Mouse (Mus musculus) midbrain, embryonic 14.5 days (tissue): ENCODE data around the gene Cebpa. TPM values are rescaled to one million over a fixed set of nuclear protein-coding genes. Genes with fewer than 3 reads are reported as not detected.

Experiments
- ATAC-seq: fragments of 200-750 bp; cut with Nextera tagmentation; 2 replicates; pipeline ENCODE4 v1.8.0; 2017; ENCODE audit warnings: moderate number of reproducible peaks, moderate library complexity; ENCODE audit not compliant: low FRiP score, low TSS enrichment
- DNase-seq: peaks from one replicate; pipeline ENCODE4 v3.0.0-alpha.2; 2015
- H3K27ac ChIP-seq: fragments of 300-500 bp; sonication (generic); replicated peaks from 2 replicates; pipeline ENCODE4 v1.5.1; 2014; ENCODE audit warnings: mild to moderate bottlenecking, low read depth, low read length, moderate library complexity
- H3K27me3 ChIP-seq: fragments of 300-500 bp; sonication (generic); 2 replicates; pipeline ENCODE4 v1.6.1; 2014; ENCODE audit warnings: low read length, control low read depth, mixed read lengths; ENCODE audit not compliant: control insufficient read depth, insufficient read depth
- H3K36me3 ChIP-seq: fragments of 300-500 bp; sonication (generic); 2 replicates; pipeline ENCODE4 v1.6.1; 2014; ENCODE audit warnings: low read length, control low read depth; ENCODE audit not compliant: control insufficient read depth, insufficient read depth
- H3K4me1 ChIP-seq: fragments of 300-500 bp; sonication (generic); 2 replicates; pipeline ENCODE4 v1.6.1; 2014; ENCODE audit warnings: mild to moderate bottlenecking, antibody characterized with exemption, low read length, control low read depth; ENCODE audit not compliant: control insufficient read depth, insufficient read depth
- H3K4me2 ChIP-seq: fragments of 300-500 bp; sonication (generic); 2 replicates; pipeline ENCODE4 v1.6.1; 2014; ENCODE audit warnings: mild to moderate bottlenecking, low read length, moderate library complexity
- H3K4me3 ChIP-seq: fragments of 300-500 bp; sonication (generic); replicated peaks from 2 replicates; pipeline ENCODE4 v1.5.1; 2014; ENCODE audit warnings: low read depth, low read length
- H3K9ac ChIP-seq: fragments of 300-500 bp; sonication (generic); replicated peaks from 2 replicates; pipeline ENCODE4 v1.6.1; 2014; ENCODE audit warnings: mild to moderate bottlenecking, low read length, moderate library complexity
- H3K9me3 ChIP-seq: fragments of 300-500 bp; sonication (generic); 2 replicates; pipeline ENCODE4 v1.6.1; 2016; ENCODE audit warnings: low read length, control low read depth, mixed read lengths; ENCODE audit not compliant: control insufficient read depth
- WGBS: fragments of 180-500 bp; shearing (Covaris S2); extraction: QIAGEN DNeasy Blood & Tissue Kit; methylation state at CpG from one replicate; pipeline ENCODE4 v1.1.7; 2014; 5-methylcytosine and 5-hydroxymethylcytosine counted together
- polyA plus RNA-seq: library from polyadenylated mRNA; unstranded; fragments of >200 nt; fragmentation: Nextera tagmentation; extraction: Ambion mirVana; gene quantifications from 2 replicates; pipeline ENCODE4 v1.2.1, GENCODE M21; 2014

Gene Cebpa
- polyA plus RNA-seq, 1 experiment from 2014 or later, result 0.61 TPM

GRCm38 (mm10) chr7:35134621-35135020 is 15.5 kb downstream of the Cebpa start:
- H3K27ac ChIP-seq, result no peak overlapping the region
- H3K4me2 ChIP-seq, result no peak overlapping the region
- H3K36me3 ChIP-seq, result no peaks in the 10 kb centered on the region
- 36% methylated on average over 5 of the region's 5 CpGs for WGBS
- no peaks in the 10 kb centered on the region for H3K9me3 ChIP-seq
- DNase-seq, result no peak
- no peaks in the 10 kb centered on the region for H3K27me3 ChIP-seq
- H3K4me1 ChIP-seq, result no peaks in the 10 kb centered on the region
- no peak overlapping the region for H3K4me3 ChIP-seq
- no peak overlapping the region for H3K9ac ChIP-seq
- ATAC-seq, result no peak

GRCm38 (mm10) chr7:35137524-35137923 is 18.4 kb downstream of the Cebpa start:
- Histone ChIP-seq H3K27ac (no peak overlapping the region), H3K27me3 (no peaks in the 10 kb centered on the region), H3K4me3 (no peak overlapping the region), H3K4me1 (no peaks in the 10 kb centered on the region), H3K9ac (no peak overlapping the region), H3K9me3 (no peaks in the 10 kb centered on the region), H3K36me3 (no peaks in the 10 kb centered on the region), H3K4me2 (no peak overlapping the region)
- 76% methylated on average over 1 of the region's 1 CpGs for WGBS
- DNase-seq (no peak), ATAC-seq (no peak)

- H3K4me1 ChIP-seq, result no peaks in the 10 kb centered on the region
- no peak overlapping the region for H3K9ac ChIP-seq
- ATAC-seq (no peak), DNase-seq (no peak)
- no peak overlapping the region for H3K4me3 ChIP-seq
- WGBS, result 66% methylated on average over 4 of the region's 4 CpGs
- H3K27ac ChIP-seq, result no peak overlapping the region
- H3K27me3 ChIP-seq, result no peaks in the 10 kb centered on the region
- no peak overlapping the region for H3K4me2 ChIP-seq
- no peaks in the 10 kb centered on the region for H3K36me3 ChIP-seq
- no peaks in the 10 kb centered on the region for H3K9me3 ChIP-seq
Observed at GRCm38 (mm10) chr7:35138481-35138880, 19.4 kb downstream of the Cebpa start.

- no peak overlapping the region for H3K9ac ChIP-seq
- no peaks in the 10 kb centered on the region for H3K9me3 ChIP-seq
- H3K4me2 ChIP-seq, result no peak overlapping the region
- H3K27me3 ChIP-seq, result no peaks in the 10 kb centered on the region
- DNase-seq, result no peak
- H3K27ac ChIP-seq, result no peak overlapping the region
- H3K4me1 ChIP-seq, result no peaks in the 10 kb centered on the region
- H3K4me3 ChIP-seq, result no peak overlapping the region
- WGBS, result 90% methylated on average over 5 of the region's 5 CpGs
- no peaks in the 10 kb centered on the region for H3K36me3 ChIP-seq
- ATAC-seq, result no peak
Observed at GRCm38 (mm10) chr7:35139880-35140279, 20.8 kb downstream of the Cebpa start.

GRCm38 (mm10) chr7:35141519-35141918 is 22.4 kb downstream of the Cebpa start:
- Histone ChIP-seq H3K4me2 (no peak overlapping the region), H3K27me3 (no peaks in the 10 kb centered on the region), H3K9me3 (no peaks in the 10 kb centered on the region), H3K36me3 (no peaks in the 10 kb centered on the region), H3K4me3 (no peak overlapping the region), H3K4me1 (no peaks in the 10 kb centered on the region), H3K9ac (no peak overlapping the region), H3K27ac (no peak overlapping the region)
- DNase-seq (no peak), ATAC-seq (no peak)
- WGBS, result 82% methylated on average over 5 of the region's 5 CpGs

- H3K27me3 ChIP-seq, result no peaks in the 10 kb centered on the region
- H3K27ac ChIP-seq, result no peak overlapping the region
- H3K9me3 ChIP-seq, result no peaks in the 10 kb centered on the region
- no peak overlapping the region for H3K4me2 ChIP-seq
- ATAC-seq (no peak), DNase-seq (no peak)
- no peak overlapping the region for H3K9ac ChIP-seq
- no peaks in the 10 kb centered on the region for H3K36me3 ChIP-seq
- 80% methylated on average over 8 of the region's 8 CpGs for WGBS
- no peak overlapping the region for H3K4me3 ChIP-seq
- no peaks in the 10 kb centered on the region for H3K4me1 ChIP-seq
Observed at GRCm38 (mm10) chr7:35142522-35142921, 23.4 kb downstream of the Cebpa start.

GRCm38 (mm10) chr7:35143864-35144618 is 24.9 kb downstream of the Cebpa start:
- Histone ChIP-seq H3K27me3 (no peaks in the 10 kb centered on the region), H3K4me1 (no peaks in the 10 kb centered on the region), H3K9me3 (no peaks in the 10 kb centered on the region), H3K9ac (no peak overlapping the region), H3K36me3 (no peaks in the 10 kb centered on the region), H3K4me2 (no peak overlapping the region), H3K4me3 (no peak overlapping the region), H3K27ac (no peak overlapping the region)
- WGBS, result 74% methylated on average over 6 of the region's 6 CpGs
- DNase-seq (no peak), ATAC-seq (no peak)

GRCm38 (mm10) chr7:35145068-35145467 is 26.0 kb downstream of the Cebpa start:
- no peak overlapping the region for H3K4me2 ChIP-seq
- no peak for ATAC-seq
- 86% methylated on average over 9 of the region's 9 CpGs for WGBS
- no peaks in the 10 kb centered on the region for H3K27me3 ChIP-seq
- no peak for DNase-seq
- H3K4me3 ChIP-seq, result no peak overlapping the region
- H3K36me3 ChIP-seq, result no peaks in the 10 kb centered on the region
- H3K4me1 ChIP-seq, result no peaks in the 10 kb centered on the region
- no peaks in the 10 kb centered on the region for H3K9me3 ChIP-seq
- H3K27ac ChIP-seq, result no peak overlapping the region
- no peak overlapping the region for H3K9ac ChIP-seq

GRCm38 (mm10) chr7:35146269-35146668 is 27.2 kb downstream of the Cebpa start:
- Histone ChIP-seq H3K9me3 (no peaks in the 10 kb centered on the region), H3K4me3 (no peak overlapping the region), H3K27me3 (no peaks in the 10 kb centered on the region), H3K4me2 (no peak overlapping the region), H3K4me1 (no peaks in the 10 kb centered on the region), H3K36me3 (no peaks in the 10 kb centered on the region), H3K27ac (no peak overlapping the region), H3K9ac (no peak overlapping the region)
- ATAC-seq (no peak), DNase-seq (no peak)
- 89% methylated on average over 10 of the region's 10 CpGs for WGBS
